Mouse (Mus musculus): ENCODE results near the gene Sh3gl1. TPM values are rescaled to one million over a fixed set of nuclear protein-coding genes. Genes with fewer than 3 reads are reported as not detected.

Sh3gl1 gene
- total and polyA plus RNA-seq, 2 experiments = 8.8 to 40.0 TPM

- H3K27ac ChIP-seq (replicated peaks; ENCODE audit: insufficient read depth, low read depth, low read length) = 0 out of 2 replicates have a peak overlapping the region, but pooled peaks have one; percentile 21
- WGBS = 41% methylated on average over 5 of the region's 5 CpGs
- peaks cover 50% of the 10 kb centered on the region for H3K4me1 ChIP-seq (ENCODE audit: control insufficient read depth, insufficient read depth, low read length)
- H3K79me2 ChIP-seq (ENCODE audit: control insufficient read depth, insufficient read depth, low read length) = peaks cover 63% of the 10 kb centered on the region
- H3K9ac ChIP-seq (ENCODE audit: low read depth, low read length) = no peak overlapping the region
- no peak for DNase-seq (ENCODE audit: extremely low read depth, low read depth, low spot score)
- no peaks in the 10 kb centered on the region for H3K27me3 ChIP-seq (ENCODE audit: control insufficient read depth, insufficient read depth, low read length)
- no peaks in the 10 kb centered on the region for H3K36me3 ChIP-seq (ENCODE audit: control insufficient read depth, insufficient read depth, low read length)
- H3K4me3 ChIP-seq (ENCODE audit: insufficient read depth, low read depth, low read length) = no peak overlapping the region
- TF ChIP-seq POLR2A (IDR thresholded peaks at IDR 0.05; ENCODE audit: extremely low read depth, insufficient read depth, low read length) (no peak), CTCF (IDR thresholded peaks at IDR 0.05; ENCODE audit: low read depth, low read length) (0 out of 2 replicates have a peak, but pooled peaks have one; percentile 23)
Observed at GRCm38 (mm10) chr17:56030919-56031318, 5.5 kb downstream of the Sh3gl1 start.

DNA sequence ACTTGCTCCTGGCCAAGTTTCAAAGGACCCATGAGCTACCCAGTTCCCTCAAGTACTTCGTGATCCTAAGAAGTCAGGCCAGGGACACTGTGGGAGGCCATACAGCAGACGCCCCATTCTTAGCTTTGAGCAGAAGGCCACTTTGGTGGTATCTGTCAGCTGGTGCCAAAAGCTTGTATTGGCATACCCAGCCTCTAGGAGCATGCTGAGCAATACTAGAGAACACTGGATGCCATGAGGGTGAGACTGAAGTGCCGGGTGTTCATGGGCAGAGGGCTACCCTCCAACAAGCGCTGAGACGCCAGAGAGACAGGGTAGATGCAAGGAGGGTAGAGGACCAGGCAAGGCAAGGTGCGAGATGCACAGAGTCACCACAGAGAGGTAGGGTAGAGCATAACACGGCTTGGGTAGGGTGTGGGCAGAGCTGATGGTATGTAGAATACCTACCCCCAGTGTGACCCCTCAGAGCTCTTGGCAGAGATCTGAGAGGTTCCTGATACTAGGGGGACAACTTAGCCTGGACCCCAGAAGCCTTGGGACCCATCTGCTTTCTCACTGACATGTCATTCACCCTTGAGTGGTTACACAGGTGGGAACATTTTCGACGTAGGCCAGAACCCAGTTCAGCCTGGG, 6.1 kb downstream of the Sh3gl1 start:
- peaks cover 49% of the 10 kb centered on the region for H3K4me1 ChIP-seq (ENCODE audit: control insufficient read depth, insufficient read depth, low read length)
- 84% methylated on average over 9 of the region's 9 CpGs for WGBS
- H3K9ac ChIP-seq (ENCODE audit: low read depth, low read length) = no peak overlapping the region

DNA sequence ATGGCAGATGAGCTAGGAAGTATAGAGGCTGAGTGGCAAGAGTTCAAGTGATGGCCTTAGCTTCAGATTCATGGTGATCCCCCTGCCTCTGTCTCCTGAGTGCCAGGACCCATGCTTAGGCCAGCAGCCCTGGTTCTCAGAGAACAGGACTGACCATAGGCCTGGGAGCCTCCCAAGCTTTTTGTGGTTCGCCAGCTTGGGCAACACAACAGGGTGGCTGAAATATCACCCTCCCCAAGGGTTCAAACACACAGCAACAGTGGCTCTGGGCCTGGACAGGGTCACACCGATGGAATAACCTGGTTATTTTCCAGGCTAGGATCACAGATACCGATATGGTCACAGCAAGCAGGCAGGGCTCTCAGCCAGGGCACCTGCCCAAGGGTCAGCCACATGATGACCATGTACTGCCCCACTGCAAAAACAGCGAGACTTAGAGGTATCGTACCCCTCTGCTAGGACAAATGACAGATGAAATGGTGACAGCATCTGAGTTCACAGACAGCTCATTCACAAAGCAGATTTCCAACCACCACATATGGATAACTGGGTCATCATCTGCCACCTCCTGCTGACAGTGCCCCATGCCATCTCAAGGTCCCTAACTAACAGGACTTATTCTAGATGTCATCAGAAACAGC, 8.5 kb downstream of the Sh3gl1 start:
- peak; percentile 91 for DNase-seq (ENCODE audit: extremely low read depth, low read depth, low spot score)
- no peak overlapping the region for H3K9ac ChIP-seq (ENCODE audit: low read depth, low read length)
- no peaks in the 10 kb centered on the region for H3K27me3 ChIP-seq (ENCODE audit: control insufficient read depth, insufficient read depth, low read length)
- TF ChIP-seq POLR2A (IDR thresholded peaks at IDR 0.05; ENCODE audit: extremely low read depth, insufficient read depth, low read length) (no peak), CTCF (IDR thresholded peaks at IDR 0.05; ENCODE audit: low read depth, low read length) (no peak)
- H3K36me3 ChIP-seq (ENCODE audit: control insufficient read depth, insufficient read depth, low read length) = no peaks in the 10 kb centered on the region
- no peak overlapping the region for H3K4me3 ChIP-seq (ENCODE audit: insufficient read depth, low read depth, low read length)
- H3K79me2 ChIP-seq (ENCODE audit: control insufficient read depth, insufficient read depth, low read length) = peaks cover 60% of the 10 kb centered on the region
- H3K27ac ChIP-seq (replicated peaks; ENCODE audit: insufficient read depth, low read depth, low read length) = peak overlapping the region; percentile 25
- WGBS = 25% methylated on average over 5 of the region's 5 CpGs
- H3K4me1 ChIP-seq (ENCODE audit: control insufficient read depth, insufficient read depth, low read length) = peaks cover 40% of the 10 kb centered on the region

More for the DNA sequence above, 6.1 kb downstream of the Sh3gl1 start:
- Histone ChIP-seq H3K36me3 (ENCODE audit: control insufficient read depth, insufficient read depth, low read length) (no peaks in the 10 kb centered on the region), H3K27me3 (ENCODE audit: control insufficient read depth, insufficient read depth, low read length) (no peaks in the 10 kb centered on the region), H3K4me3 (ENCODE audit: insufficient read depth, low read depth, low read length) (no peak overlapping the region), H3K79me2 (ENCODE audit: control insufficient read depth, insufficient read depth, low read length) (peaks cover 62% of the 10 kb centered on the region), H3K27ac (replicated peaks; ENCODE audit: insufficient read depth, low read depth, low read length) (0 out of 2 replicates have a peak overlapping the region, but pooled peaks have one; percentile 21)
- no peak for DNase-seq (ENCODE audit: extremely low read depth, low read depth, low spot score)
- TF ChIP-seq CTCF (IDR thresholded peaks at IDR 0.05; ENCODE audit: low read depth, low read length) = no peak
- TF ChIP-seq POLR2A (IDR thresholded peaks at IDR 0.05; ENCODE audit: extremely low read depth, insufficient read depth, low read length) = no peak

GRCm38 (mm10) chr17:56026881-56027280, 9.6 kb downstream of the Sh3gl1 start:
- 26% methylated on average over 1 of the region's 1 CpGs for WGBS
- Histone ChIP-seq H3K36me3 (ENCODE audit: control insufficient read depth, insufficient read depth, low read length) (no peaks in the 10 kb centered on the region), H3K9ac (ENCODE audit: low read depth, low read length) (no peak overlapping the region; the same call in 1 of the 2 replicates), H3K79me2 (ENCODE audit: control insufficient read depth, insufficient read depth, low read length) (peaks cover 62% of the 10 kb centered on the region), H3K27ac (replicated peaks; ENCODE audit: insufficient read depth, low read depth, low read length) (no peak overlapping the region), H3K27me3 (ENCODE audit: control insufficient read depth, insufficient read depth, low read length) (no peaks in the 10 kb centered on the region), H3K4me3 (ENCODE audit: insufficient read depth, low read depth, low read length) (no peak overlapping the region), H3K4me1 (ENCODE audit: control insufficient read depth, insufficient read depth, low read length) (peaks cover 33% of the 10 kb centered on the region)
- TF ChIP-seq CTCF (IDR thresholded peaks at IDR 0.05; ENCODE audit: low read depth, low read length) = no peak
- no peak for TF ChIP-seq POLR2A (IDR thresholded peaks at IDR 0.05; ENCODE audit: extremely low read depth, insufficient read depth, low read length)
- DNase-seq (ENCODE audit: extremely low read depth, low read depth, low spot score) = no peak

GRCm38 (mm10) chr17:56026303-56026702, 10.1 kb downstream of the Sh3gl1 start:
- no peaks in the 10 kb centered on the region for H3K36me3 ChIP-seq (ENCODE audit: control insufficient read depth, insufficient read depth, low read length)
- H3K79me2 ChIP-seq (ENCODE audit: control insufficient read depth, insufficient read depth, low read length) = peaks cover 59% of the 10 kb centered on the region
- peaks cover 36% of the 10 kb centered on the region for H3K4me1 ChIP-seq (ENCODE audit: control insufficient read depth, insufficient read depth, low read length)
- no peak overlapping the region for H3K4me3 ChIP-seq (ENCODE audit: insufficient read depth, low read depth, low read length)
- no peak for TF ChIP-seq POLR2A (IDR thresholded peaks at IDR 0.05; ENCODE audit: extremely low read depth, insufficient read depth, low read length)
- DNase-seq (ENCODE audit: extremely low read depth, low read depth, low spot score) = no peak
- no peaks in the 10 kb centered on the region for H3K27me3 ChIP-seq (ENCODE audit: control insufficient read depth, insufficient read depth, low read length)
- WGBS = 77% methylated on average over 1 of the region's 1 CpGs
- no peak overlapping the region for H3K9ac ChIP-seq (ENCODE audit: low read depth, low read length)
- no peak overlapping the region for H3K27ac ChIP-seq (replicated peaks; ENCODE audit: insufficient read depth, low read depth, low read length)

DNA sequence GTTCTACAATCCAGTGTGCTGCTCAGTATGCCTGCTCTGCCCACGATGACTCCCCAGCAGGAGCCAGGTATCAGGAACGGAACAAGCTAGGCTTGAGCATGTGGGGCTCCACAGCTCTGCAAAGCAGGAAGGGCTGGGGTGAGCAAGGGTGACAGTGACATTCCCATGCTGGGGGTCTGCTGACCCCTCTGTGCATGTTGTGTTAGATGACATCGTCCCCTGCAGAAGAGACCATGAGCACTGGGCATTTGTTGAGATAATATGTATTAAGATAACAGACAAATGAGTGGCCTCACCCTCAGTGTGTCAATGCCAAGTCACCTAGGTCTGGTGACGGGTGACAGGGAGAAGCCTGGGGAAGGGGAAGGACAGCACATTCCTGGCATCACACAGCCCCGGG, 11.5 kb downstream of the Sh3gl1 start:
- H3K4me1 ChIP-seq (ENCODE audit: control insufficient read depth, insufficient read depth, low read length) = peaks cover 33% of the 10 kb centered on the region
- no peak overlapping the region for H3K9ac ChIP-seq (ENCODE audit: low read depth, low read length)
- DNase-seq (ENCODE audit: extremely low read depth, low read depth, low spot score) = no peak
- no peak overlapping the region for H3K4me3 ChIP-seq (ENCODE audit: insufficient read depth, low read depth, low read length)
- H3K27me3 ChIP-seq (ENCODE audit: control insufficient read depth, insufficient read depth, low read length) = no peaks in the 10 kb centered on the region
- H3K79me2 ChIP-seq (ENCODE audit: control insufficient read depth, insufficient read depth, low read length) = peaks cover 48% of the 10 kb centered on the region
- no peak overlapping the region for H3K27ac ChIP-seq (replicated peaks; ENCODE audit: insufficient read depth, low read depth, low read length)
- H3K36me3 ChIP-seq (ENCODE audit: control insufficient read depth, insufficient read depth, low read length) = no peaks in the 10 kb centered on the region
- WGBS = 71% methylated on average over 5 of the region's 5 CpGs
- TF ChIP-seq CTCF (IDR thresholded peaks at IDR 0.05; ENCODE audit: low read depth, low read length) (no peak), POLR2A (IDR thresholded peaks at IDR 0.05; ENCODE audit: extremely low read depth, insufficient read depth, low read length) (no peak)
